Mouse (Mus musculus) testis, adult 2 months (tissue): ENCODE data around the gene Mrps18b.

Experiments
- CTCF ChIP-seq: fragments of 200-500 bp; IDR thresholded peaks from 2 replicates; pipeline ENCODE4 v1.5.1; 2012; ENCODE audit warnings: low read depth, mild to moderate bottlenecking, inconsistent platforms, low read length, moderate library complexity; ENCODE audit not compliant: control insufficient read depth, insufficient read depth, insufficient replicate concordance
- POLR2A ChIP-seq: fragments of 200-500 bp; IDR thresholded peaks from 2 replicates; pipeline ENCODE4 v1.6.1; 2012; ENCODE audit warnings: low read depth, mild to moderate bottlenecking, inconsistent platforms, low read length, moderate library complexity; ENCODE audit not compliant: control insufficient read depth

DNA sequence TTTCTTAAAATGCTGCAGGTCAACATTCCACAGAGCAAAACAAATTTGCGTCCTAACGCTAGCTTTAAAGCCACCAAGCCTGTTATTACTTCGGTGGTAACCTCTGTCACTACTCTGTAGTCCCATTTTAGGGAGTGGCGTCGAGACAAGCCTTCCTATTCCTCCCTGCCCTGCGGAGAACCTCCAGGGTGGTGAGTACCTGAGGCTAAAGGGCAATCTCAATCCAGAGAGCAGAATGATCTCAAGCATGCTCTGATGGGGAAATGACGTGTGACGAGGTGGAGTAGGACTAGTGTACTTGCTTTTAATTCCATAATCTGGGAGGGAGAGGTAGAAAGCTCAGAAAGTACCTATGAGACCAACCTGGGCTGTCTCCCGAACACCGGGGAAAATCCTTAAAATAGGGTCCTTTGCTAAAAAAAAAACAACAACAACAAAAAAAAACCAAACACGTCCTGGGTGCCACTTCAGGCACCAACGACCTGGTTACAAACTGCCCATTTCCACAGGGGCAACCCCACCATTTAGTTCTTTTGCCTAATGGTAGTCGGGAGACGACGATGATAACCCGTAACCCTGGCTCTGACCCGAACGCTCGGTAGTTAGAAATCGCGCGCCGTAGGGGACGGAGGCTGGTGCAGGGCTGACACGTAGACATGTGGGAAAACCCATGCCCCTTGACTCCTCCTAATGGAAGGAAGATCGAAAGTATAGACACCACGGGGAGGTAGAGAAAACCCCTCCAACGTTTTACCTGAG lies 472 bp downstream of the Mrps18b start:
- no peak for TF ChIP-seq POLR2A
- TF ChIP-seq CTCF, result no peak
